Mouse (Mus musculus) liver, embryonic 12.5 days (tissue): Measurements from ENCODE around the gene Myo5c. TPM values are rescaled to one million over a fixed set of nuclear protein-coding genes. Genes with fewer than 3 reads are reported as not detected.

Source experiments
- ATAC-seq: fragments of 200-750 bp; cut with Nextera tagmentation; 2 replicates; pipeline ENCODE4 v1.8.0; 2017; ENCODE audit warnings: moderate number of reproducible peaks, mild to moderate bottlenecking, moderate library complexity
- H3K27ac ChIP-seq: fragments of 300-500 bp; sonication (generic); 2 replicates; pipeline ENCODE4 v1.5.1; 2016; ENCODE audit warnings: mild to moderate bottlenecking
- H3K27me3 ChIP-seq: fragments of 300-500 bp; sonication (generic); replicated peaks from 2 replicates; pipeline ENCODE4 v1.6.1; 2016; ENCODE audit warnings: mild to moderate bottlenecking, moderate library complexity
- H3K36me3 ChIP-seq: fragments of 300-500 bp; sonication (generic); 2 replicates; pipeline ENCODE4 v1.6.1; 2016; ENCODE audit warnings: mild to moderate bottlenecking, moderate library complexity
- H3K4me1 ChIP-seq: fragments of 300-500 bp; sonication (generic); 2 replicates; pipeline ENCODE4 v1.6.1; 2016
- H3K4me2 ChIP-seq: fragments of 300-500 bp; sonication (generic); 2 replicates; pipeline ENCODE4 v1.6.1; 2016; ENCODE audit warnings: mild to moderate bottlenecking, moderate library complexity
- H3K4me3 ChIP-seq: fragments of 300-500 bp; sonication (generic); 2 replicates; pipeline ENCODE4 v1.5.1; 2016; ENCODE audit warnings: mild to moderate bottlenecking, moderate library complexity
- H3K9ac ChIP-seq: fragments of 300-500 bp; sonication (generic); 2 replicates; pipeline ENCODE4 v1.6.1; 2016; ENCODE audit warnings: mild to moderate bottlenecking, moderate library complexity
- H3K9me3 ChIP-seq: fragments of 300-500 bp; sonication (generic); replicated peaks from 2 replicates; pipeline ENCODE4 v1.6.1; 2016; ENCODE audit warnings: mild to moderate bottlenecking, moderate library complexity
- WGBS: fragments of 180-500 bp; shearing (Covaris S2); methylation state at CpG from one replicate; pipeline ENCODE4 v1.1.7; 2016; ENCODE audit not compliant: insufficient replicate concordance; 5-methylcytosine and 5-hydroxymethylcytosine counted together
- polyA plus RNA-seq: library from polyadenylated mRNA; unstranded; fragments of >200 nt; fragmentation: Nextera tagmentation; extraction: Ambion mirVana; gene quantifications from 2 replicates; pipeline ENCODE4 v1.2.1, GENCODE M21; 2016

The Myo5c gene
- polyA plus RNA-seq, 1 experiment from 2014 or later = 0.41 TPM

DNA sequence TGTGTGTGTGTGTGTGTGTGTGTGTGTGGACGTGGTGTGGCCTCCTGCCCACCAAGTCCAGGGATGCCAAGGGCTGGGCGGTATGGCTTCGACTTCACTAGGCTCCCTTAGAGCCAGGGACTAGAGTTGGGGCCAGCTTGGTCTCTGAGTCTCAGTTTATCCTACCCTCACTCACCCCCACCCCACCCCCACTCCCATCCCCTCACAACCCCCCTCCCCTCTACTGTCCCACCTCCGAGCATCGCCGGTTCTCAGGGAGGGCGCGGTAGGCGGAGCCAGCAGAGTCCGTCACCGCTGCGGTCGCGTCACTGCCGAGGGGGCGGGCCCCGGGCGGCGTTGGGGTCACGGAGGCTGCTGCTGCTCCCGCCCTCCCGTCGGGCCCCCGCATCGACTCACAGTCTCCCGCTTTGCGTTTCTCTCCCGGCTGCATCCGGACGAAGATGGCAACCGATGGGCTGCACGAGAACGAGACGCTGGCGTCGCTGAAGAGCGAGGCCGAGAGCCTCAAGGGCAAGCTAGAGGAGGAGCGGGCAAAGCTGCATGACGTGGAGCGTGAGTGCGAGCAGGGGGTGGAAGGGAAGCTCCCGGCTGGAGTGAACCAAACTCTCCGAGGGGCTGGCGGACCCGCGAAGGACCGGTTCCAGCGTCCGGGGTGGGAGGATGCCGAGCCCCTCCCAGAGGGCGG is 82.2 kb downstream of the Myo5c start:
- no peaks in the 10 kb centered on the region for H3K36me3 ChIP-seq
- ATAC-seq = peak; percentile 80
- peaks cover 30% of the 10 kb centered on the region for H3K27me3 ChIP-seq
- peaks cover 17% of the 10 kb centered on the region; the same call in 1 of the 2 replicates for H3K4me1 ChIP-seq
- H3K9ac ChIP-seq = peak overlapping the region; percentile 68
- H3K9me3 ChIP-seq = no peaks in the 10 kb centered on the region
- peak overlapping the region; percentile 63 for H3K4me3 ChIP-seq
- 0 out of 2 replicates have a peak overlapping the region, but pooled peaks have one; percentile 23 for H3K27ac ChIP-seq
- WGBS = under 1% methylated on average over 47 of the region's 52 CpGs
- peak overlapping the region; percentile 97 for H3K4me2 ChIP-seq

DNA sequence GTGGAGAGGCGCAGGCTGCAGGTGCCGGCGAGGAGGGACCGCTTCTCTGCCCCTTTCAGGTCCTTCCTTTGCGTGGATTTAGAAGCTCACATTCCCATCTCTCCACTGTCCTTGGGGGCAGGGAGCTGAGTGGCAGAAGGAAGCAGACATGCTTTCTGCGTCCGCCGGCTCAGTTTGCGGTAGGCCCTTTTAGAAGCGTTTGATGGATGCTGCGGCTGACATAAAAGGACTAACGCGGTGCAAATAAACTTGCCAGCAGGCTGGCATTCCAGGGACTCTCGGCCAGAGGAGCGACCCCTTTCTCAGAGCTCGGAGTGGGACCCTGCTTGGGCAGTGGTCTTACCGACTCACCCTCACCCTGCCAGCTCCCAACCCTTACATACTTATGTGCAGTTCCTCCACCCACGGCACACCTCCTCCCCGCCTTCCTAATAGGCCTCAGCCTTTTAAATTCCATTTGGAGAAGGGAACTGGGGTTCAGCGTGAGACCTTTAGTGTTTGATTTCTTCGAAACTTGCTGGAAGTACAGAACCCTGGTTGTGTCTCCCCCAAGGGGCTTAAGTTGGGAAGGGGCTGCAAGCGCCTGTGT is 82.8 kb downstream of the Myo5c start:
- Histone ChIP-seq H3K9ac (peak overlapping the region; percentile 68), H3K4me3 (peak overlapping the region; percentile 63), H3K36me3 (no peaks in the 10 kb centered on the region), H3K27me3 (peaks cover 30% of the 10 kb centered on the region), H3K9me3 (no peaks in the 10 kb centered on the region), H3K4me1 (peaks cover 17% of the 10 kb centered on the region; the same call in 1 of the 2 replicates), H3K27ac (0 out of 2 replicates have a peak overlapping the region, but pooled peaks have one; percentile 23), H3K4me2 (peak overlapping the region; percentile 97)
- ATAC-seq = no peak
- WGBS = 11% methylated on average over 22 of the region's 22 CpGs

DNA sequence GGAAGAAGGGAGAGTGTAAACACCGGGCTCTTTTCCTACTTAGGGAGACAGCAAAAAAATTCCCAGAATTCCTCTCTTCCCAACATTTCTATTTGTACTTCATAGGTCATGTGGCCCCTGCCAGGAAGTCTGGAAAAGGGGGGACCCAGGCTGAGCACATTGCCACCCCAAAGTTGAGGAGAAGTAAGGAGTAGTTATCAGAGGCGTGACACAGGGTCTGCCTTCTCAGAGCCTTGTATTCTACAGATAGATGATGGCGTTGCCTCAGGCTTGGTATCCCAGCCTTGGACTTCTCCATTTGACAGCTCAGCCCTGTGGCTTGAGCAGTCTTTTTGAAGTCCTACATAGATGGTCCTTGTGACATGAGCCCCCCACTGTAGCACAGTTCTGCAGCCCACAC is 83.4 kb downstream of the Myo5c start:
- H3K4me2 ChIP-seq = peak overlapping the region; percentile 97
- no peak overlapping the region for H3K27ac ChIP-seq
- peaks cover 30% of the 10 kb centered on the region for H3K27me3 ChIP-seq
- ATAC-seq = no peak
- no peak overlapping the region for H3K4me3 ChIP-seq
- no peaks in the 10 kb centered on the region for H3K36me3 ChIP-seq
- 43% methylated on average over 3 of the region's 3 CpGs for WGBS
- peaks cover 17% of the 10 kb centered on the region; the same call in 1 of the 2 replicates for H3K4me1 ChIP-seq
- no peaks in the 10 kb centered on the region for H3K9me3 ChIP-seq
- no peak overlapping the region for H3K9ac ChIP-seq

DNA sequence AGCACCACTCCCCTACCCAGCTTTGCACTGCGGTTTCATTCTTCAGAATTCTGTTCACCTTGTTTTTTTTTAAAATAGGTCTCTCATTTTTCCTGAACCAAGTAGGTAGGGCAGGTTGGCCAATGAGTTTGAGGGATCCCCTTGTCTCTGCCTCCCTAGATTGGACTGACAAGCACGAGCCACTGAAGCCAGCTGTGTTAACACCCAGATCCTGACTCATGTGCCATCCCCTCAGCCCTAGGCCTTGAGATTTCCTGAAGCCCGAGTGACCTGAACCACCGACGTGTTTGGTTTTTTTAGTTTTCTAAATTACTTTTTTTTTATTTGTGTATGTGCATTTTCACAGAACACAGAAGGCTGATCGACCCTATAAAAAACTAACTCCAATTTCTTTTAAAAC is 85.0 kb downstream of the Myo5c start:
- H3K36me3 ChIP-seq = no peaks in the 10 kb centered on the region
- H3K27ac ChIP-seq = no peak overlapping the region
- peaks cover 22% of the 10 kb centered on the region for H3K27me3 ChIP-seq
- peaks cover 17% of the 10 kb centered on the region; the same call in 1 of the 2 replicates for H3K4me1 ChIP-seq
- WGBS = 74% methylated on average over 6 of the region's 6 CpGs
- no peaks in the 10 kb centered on the region for H3K9me3 ChIP-seq
- ATAC-seq = no peak
- no peak overlapping the region for H3K4me2 ChIP-seq
- H3K9ac ChIP-seq = no peak overlapping the region
- no peak overlapping the region for H3K4me3 ChIP-seq

DNA sequence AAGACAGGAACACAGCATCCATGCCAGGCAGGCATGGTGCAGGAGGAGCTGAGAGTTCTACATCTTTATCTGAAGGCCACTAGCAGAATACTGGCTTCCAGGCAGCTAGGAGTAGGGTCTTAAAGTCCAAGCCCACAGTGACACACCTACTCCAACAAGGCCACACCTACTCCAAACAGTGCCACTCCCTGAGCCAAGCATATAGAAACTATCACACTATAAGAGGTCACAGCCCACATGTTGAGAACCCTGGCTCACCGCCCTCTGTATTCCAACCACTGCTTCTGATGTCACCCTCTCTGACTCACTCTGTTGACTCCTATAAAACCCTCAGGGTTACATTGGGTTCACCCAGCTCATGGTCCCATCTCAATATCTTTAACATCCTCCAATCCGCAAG is 86.4 kb downstream of the Myo5c start:
- WGBS = 75% methylated on average over 2 of the region's 2 CpGs
- Histone ChIP-seq H3K4me1 (peaks cover 17% of the 10 kb centered on the region; the same call in 1 of the 2 replicates), H3K36me3 (no peaks in the 10 kb centered on the region), H3K4me3 (no peak overlapping the region), H3K27ac (no peak overlapping the region), H3K4me2 (no peak overlapping the region), H3K27me3 (peaks cover 22% of the 10 kb centered on the region), H3K9me3 (no peaks in the 10 kb centered on the region), H3K9ac (no peak overlapping the region)
- no peak for ATAC-seq

DNA sequence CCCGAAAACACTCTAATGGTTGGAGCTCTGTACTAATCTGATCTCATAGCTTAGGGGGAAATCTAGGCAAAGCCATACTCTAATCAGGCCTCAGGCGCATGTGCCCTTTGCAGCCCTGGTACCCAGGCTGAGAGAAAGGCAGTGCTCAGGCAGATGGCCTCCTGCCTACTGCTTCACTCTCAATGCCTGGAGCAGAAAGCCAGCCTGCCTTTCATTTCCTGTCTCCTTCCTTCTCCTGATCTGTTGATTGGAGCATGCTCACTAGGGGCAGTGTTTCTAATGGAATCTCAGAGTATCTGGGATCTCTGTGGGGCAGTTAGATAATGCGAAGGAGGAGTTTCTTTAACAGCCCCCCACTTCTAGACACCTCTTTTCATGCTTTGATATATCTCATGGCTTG is 87.5 kb downstream of the Myo5c start:
- no peak overlapping the region for H3K27ac ChIP-seq
- no peak overlapping the region for H3K4me3 ChIP-seq
- ATAC-seq = no peak
- peaks cover 7% of the 10 kb centered on the region; the same call in 1 of the 2 replicates for H3K4me1 ChIP-seq
- H3K9ac ChIP-seq = no peak overlapping the region
- H3K9me3 ChIP-seq = no peaks in the 10 kb centered on the region
- no peak overlapping the region for H3K4me2 ChIP-seq
- H3K27me3 ChIP-seq = peaks cover 11% of the 10 kb centered on the region; the same call in 1 of the 2 replicates
- no peaks in the 10 kb centered on the region for H3K36me3 ChIP-seq
- 69% methylated on average over 3 of the region's 3 CpGs for WGBS

DNA sequence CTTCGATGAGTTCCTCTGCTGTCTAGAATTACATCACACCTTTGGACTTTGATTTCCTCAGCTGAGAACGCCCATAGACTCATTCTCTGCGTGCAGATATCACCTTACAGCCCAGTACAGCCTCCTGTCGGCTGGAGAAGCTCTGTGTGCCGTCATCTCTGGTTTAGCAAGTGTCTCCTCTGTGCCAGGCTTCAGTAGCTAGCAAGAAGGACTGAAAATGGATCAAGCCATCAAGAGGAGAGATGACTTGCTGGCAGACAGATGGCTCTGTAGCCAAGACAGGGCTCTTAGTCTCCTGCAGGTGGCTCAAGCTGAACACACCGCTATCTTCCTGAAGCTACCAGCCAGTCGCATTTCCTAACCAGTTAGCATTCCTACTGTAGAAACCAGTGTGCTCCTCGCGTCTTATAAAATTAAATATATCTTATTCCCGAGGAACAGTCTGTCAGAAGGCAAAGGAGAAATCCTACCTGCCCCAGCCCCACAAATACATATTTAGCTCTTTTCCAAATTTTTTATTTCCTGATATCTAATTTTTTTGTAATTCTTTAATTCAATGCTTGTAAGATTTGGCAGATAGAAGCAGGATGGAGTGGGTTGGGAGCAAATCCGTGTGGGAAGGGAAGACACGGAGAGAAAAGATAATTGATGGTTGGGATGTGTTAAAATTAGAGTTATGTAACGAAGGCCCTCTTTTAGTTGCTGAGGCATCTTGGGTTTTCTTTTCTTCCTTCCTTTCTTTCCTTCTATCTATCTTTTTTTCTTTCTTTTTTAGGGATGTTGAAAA is 90.5 kb downstream of the Myo5c start:
- Histone ChIP-seq H3K9me3 (no peaks in the 10 kb centered on the region), H3K9ac (no peak overlapping the region), H3K36me3 (no peaks in the 10 kb centered on the region), H3K27ac (no peak overlapping the region), H3K4me3 (no peak overlapping the region), H3K27me3 (no peaks in the 10 kb centered on the region), H3K4me1 (no peaks in the 10 kb centered on the region), H3K4me2 (no peak overlapping the region)
- ATAC-seq = no peak
- WGBS = 61% methylated on average over 13 of the region's 13 CpGs

DNA sequence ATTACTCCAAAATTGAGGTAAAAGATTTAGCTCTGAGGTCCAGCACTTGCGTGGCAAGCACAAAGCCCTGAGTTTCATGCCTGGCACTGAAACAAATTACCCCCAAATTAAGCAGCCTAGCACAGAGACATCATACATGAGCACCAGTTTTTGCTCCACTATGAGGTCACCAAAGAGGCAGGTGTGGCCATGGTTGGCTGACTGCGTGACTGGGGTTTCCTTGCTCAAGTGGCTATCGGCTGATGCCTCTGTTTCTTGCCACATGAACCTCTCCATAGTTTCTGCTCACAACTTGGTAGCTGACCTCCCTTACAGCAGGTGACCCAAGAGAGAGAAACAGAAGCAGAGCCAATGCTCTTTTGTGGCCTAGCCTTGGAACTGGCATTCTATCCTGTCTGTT is 96.2 kb downstream of the Myo5c start:
- no peak overlapping the region for H3K4me3 ChIP-seq
- H3K27me3 ChIP-seq = no peaks in the 10 kb centered on the region
- H3K27ac ChIP-seq = no peak overlapping the region
- H3K36me3 ChIP-seq = no peaks in the 10 kb centered on the region
- ATAC-seq = no peak
- H3K4me2 ChIP-seq = no peak overlapping the region
- no peaks in the 10 kb centered on the region for H3K4me1 ChIP-seq
- H3K9me3 ChIP-seq = no peaks in the 10 kb centered on the region
- H3K9ac ChIP-seq = no peak overlapping the region
- WGBS = 93% methylated on average over 3 of the region's 3 CpGs

DNA sequence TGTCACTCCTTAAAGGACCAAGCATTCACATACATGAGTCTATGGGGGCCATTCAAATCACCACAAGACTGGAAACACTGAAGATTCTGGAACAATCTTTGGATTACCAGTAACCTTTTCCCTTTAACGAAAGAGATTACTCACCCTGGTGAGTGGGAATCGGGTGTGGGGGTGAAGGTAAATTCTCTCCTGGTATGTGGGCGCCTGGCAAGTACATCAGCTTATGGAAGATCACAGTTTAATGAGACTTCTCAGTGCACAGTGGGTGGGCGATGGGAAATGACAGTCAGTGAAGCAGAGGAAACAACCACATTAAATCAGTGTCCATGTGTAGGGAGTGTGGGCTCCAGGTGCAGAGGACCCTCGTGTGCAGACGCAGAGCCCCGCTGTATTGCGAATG is 99.0 kb downstream of the Myo5c start:
- H3K27ac ChIP-seq = no peak overlapping the region
- no peaks in the 10 kb centered on the region for H3K9me3 ChIP-seq
- no peak overlapping the region for H3K4me2 ChIP-seq
- no peak overlapping the region for H3K4me3 ChIP-seq
- no peak for ATAC-seq
- no peaks in the 10 kb centered on the region for H3K27me3 ChIP-seq
- H3K4me1 ChIP-seq = no peaks in the 10 kb centered on the region
- no peaks in the 10 kb centered on the region for H3K36me3 ChIP-seq
- no peak overlapping the region for H3K9ac ChIP-seq
- 73% methylated on average over 8 of the region's 8 CpGs for WGBS

DNA sequence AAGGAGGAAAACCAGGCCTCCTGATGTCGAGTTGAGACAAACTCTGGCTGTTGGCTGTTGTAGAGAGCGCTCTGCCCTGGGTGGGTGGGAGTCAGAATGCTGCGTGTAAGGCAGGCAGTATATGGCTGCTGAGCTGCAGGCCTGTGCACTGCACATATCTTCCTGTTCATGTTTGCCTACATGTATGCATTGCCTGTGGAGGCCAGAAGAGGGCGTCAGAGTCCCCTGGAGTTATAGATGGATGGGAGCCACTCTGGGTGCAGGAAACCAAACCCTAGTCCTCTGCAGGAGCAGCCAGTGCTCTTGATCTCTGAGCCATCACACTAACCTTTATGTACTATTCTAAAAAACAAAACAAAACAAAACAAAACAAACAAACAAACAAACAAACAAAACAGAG is 102.6 kb downstream of the Myo5c start:
- H3K9ac ChIP-seq = no peak overlapping the region
- no peak overlapping the region for H3K27ac ChIP-seq
- H3K9me3 ChIP-seq = no peaks in the 10 kb centered on the region
- H3K4me2 ChIP-seq = no peak overlapping the region
- no peaks in the 10 kb centered on the region for H3K27me3 ChIP-seq
- WGBS = 57% methylated on average over 4 of the region's 4 CpGs
- no peak overlapping the region for H3K4me3 ChIP-seq
- ATAC-seq = no peak
- H3K36me3 ChIP-seq = no peaks in the 10 kb centered on the region
- H3K4me1 ChIP-seq = no peaks in the 10 kb centered on the region

DNA sequence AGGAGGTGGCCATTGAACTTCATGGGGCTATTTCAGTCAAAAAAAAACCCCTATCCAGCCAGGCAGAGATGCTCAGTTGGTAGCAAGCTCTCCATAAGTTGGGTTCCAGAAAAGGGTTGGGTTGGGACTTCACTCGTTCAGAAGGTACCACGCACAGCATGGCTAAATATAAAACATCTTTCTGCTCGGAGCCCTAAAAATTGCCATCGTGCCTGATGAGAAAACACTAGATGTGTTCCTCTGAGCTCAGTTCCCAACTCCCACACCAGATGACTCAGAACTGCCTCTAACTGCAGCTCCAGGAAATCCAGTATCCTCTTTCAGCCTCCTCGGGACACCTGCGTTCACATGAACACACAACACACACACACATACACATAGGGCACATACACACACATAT is 106.2 kb downstream of the Myo5c start:
- H3K9ac ChIP-seq = no peak overlapping the region
- no peaks in the 10 kb centered on the region for H3K9me3 ChIP-seq
- H3K27me3 ChIP-seq = no peaks in the 10 kb centered on the region
- H3K27ac ChIP-seq = no peak overlapping the region
- H3K4me3 ChIP-seq = no peak overlapping the region
- WGBS = 76% methylated on average over 6 of the region's 6 CpGs
- H3K4me1 ChIP-seq = no peaks in the 10 kb centered on the region
- no peaks in the 10 kb centered on the region for H3K36me3 ChIP-seq
- H3K4me2 ChIP-seq = no peak overlapping the region
- no peak for ATAC-seq

DNA sequence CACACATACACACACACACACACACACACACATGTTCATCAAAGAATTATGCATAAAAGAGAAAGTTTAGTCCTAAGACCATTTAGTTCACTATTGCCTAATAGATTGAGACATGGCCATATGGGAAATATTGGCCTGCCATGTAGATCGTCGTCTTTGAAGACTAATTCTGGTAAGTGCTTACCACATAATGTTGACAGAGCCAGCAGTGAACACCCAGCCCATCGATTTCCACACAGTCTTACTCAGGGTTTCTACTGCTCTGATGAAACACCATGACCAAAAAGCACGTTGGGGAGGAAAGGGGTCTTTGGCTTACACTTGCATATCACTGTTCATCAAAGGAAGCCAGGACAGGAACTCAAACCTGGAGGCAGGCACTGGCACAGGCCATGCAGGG is 110.6 kb downstream of the Myo5c start:
- Histone ChIP-seq H3K4me2 (no peak overlapping the region), H3K9me3 (no peaks in the 10 kb centered on the region), H3K27me3 (no peaks in the 10 kb centered on the region), H3K4me3 (no peak overlapping the region), H3K27ac (no peak overlapping the region), H3K9ac (no peak overlapping the region), H3K36me3 (no peaks in the 10 kb centered on the region), H3K4me1 (no peaks in the 10 kb centered on the region)
- ATAC-seq = no peak
- 63% methylated on average over 4 of the region's 4 CpGs for WGBS
